Mouse (Mus musculus): ENCODE data around the gene Pde4dip.

GRCm38 (mm10) chr3:97699061-97699460 is 189.4 kb downstream of the Pde4dip start:
- TF ChIP-seq CTCF (IDR thresholded peaks at IDR 0.05; ENCODE audit: low read depth) (no peak), EP300 (IDR thresholded peaks at IDR 0.05; ENCODE audit: low read depth) (no peak)
